Mouse (Mus musculus) neural tube, embryonic 15.5 days (tissue): Measurements from ENCODE around the gene Olfr183. TPM values are rescaled to one million over a fixed set of nuclear protein-coding genes. Genes with fewer than 3 reads are reported as not detected.
"Not testable (repeated sequence)": the region's sequence is repeated elsewhere in the genome, so short reads cannot be mapped to it uniquely, and the experiment has no call there.

Experiments
- ATAC-seq: fragments of 200-750 bp; cut with Nextera tagmentation; 2 replicates; pipeline ENCODE4 v1.8.0; 2017; ENCODE audit warnings: mild to moderate bottlenecking, moderate TSS enrichment, moderate library complexity; ENCODE audit not compliant: low FRiP score
- H3K27ac ChIP-seq: fragments of 300-500 bp; sonication (generic); replicated peaks from 2 replicates; pipeline ENCODE4 v1.5.1; 2015; ENCODE audit warnings: mild to moderate bottlenecking, inconsistent platforms
- H3K27me3 ChIP-seq: fragments of 300-500 bp; sonication (generic); replicated peaks from 2 replicates; pipeline ENCODE4 v1.6.1; 2015; ENCODE audit warnings: inconsistent platforms
- H3K36me3 ChIP-seq: fragments of 300-500 bp; sonication (generic); 2 replicates; pipeline ENCODE4 v1.6.1; 2015; ENCODE audit warnings: inconsistent platforms
- H3K4me1 ChIP-seq: fragments of 300-500 bp; sonication (generic); 2 replicates; pipeline ENCODE4 v1.6.1; 2015; ENCODE audit warnings: inconsistent platforms
- H3K4me2 ChIP-seq: fragments of 300-500 bp; sonication (generic); 2 replicates; pipeline ENCODE4 v1.6.1; 2015; ENCODE audit warnings: inconsistent platforms, mild to moderate bottlenecking, moderate library complexity
- H3K4me3 ChIP-seq: fragments of 300-500 bp; sonication (generic); replicated peaks from 2 replicates; pipeline ENCODE4 v1.5.1; 2015; ENCODE audit warnings: mild to moderate bottlenecking, inconsistent platforms
- H3K9ac ChIP-seq: fragments of 300-500 bp; sonication (generic); replicated peaks from 2 replicates; pipeline ENCODE4 v1.6.1; 2015; ENCODE audit warnings: mild to moderate bottlenecking, inconsistent platforms
- H3K9me3 ChIP-seq: fragments of 300-500 bp; sonication (generic); replicated peaks from 2 replicates; pipeline ENCODE4 v1.6.1; 2016; ENCODE audit warnings: inconsistent platforms
- WGBS: fragments of 180-500 bp; shearing (Covaris S2); methylation state at CpG from one replicate; pipeline ENCODE4 v1.1.7; 2015; ENCODE audit warnings: mixed read lengths; 5-methylcytosine and 5-hydroxymethylcytosine counted together
- polyA plus RNA-seq: library from polyadenylated mRNA; unstranded; fragments of >200 nt; fragmentation: Nextera tagmentation; extraction: Ambion mirVana; gene quantifications from 2 replicates; pipeline ENCODE4 v1.2.1, GENCODE M21; 2015

Gene Olfr183
- polyA plus RNA-seq: not detected in 2 replicates

- Histone ChIP-seq H3K36me3 (no peaks in the 10 kb centered on the region), H3K9me3 (no peaks in the 10 kb centered on the region), H3K4me1 (no peaks in the 10 kb centered on the region), H3K4me3 (no peak within 1 kb of the TSS), H3K4me2 (no peak within 1 kb of the TSS), H3K9ac (no peak within 1 kb of the TSS), H3K27me3 (no peaks in the 10 kb centered on the region), H3K27ac (no peak within 1 kb of the TSS)
- ATAC-seq: no peak
- WGBS: 84% methylated on average over 2 of the region's 2 CpGs
Measured at GRCm38 (mm10) chr16:58995057-58995456, at the start of gene Olfr183. Gene Olfr183 (plus strand): TSS chr16:58995357.

- no peak overlapping the region for H3K27ac ChIP-seq
- no peaks in the 10 kb centered on the region for H3K4me1 ChIP-seq
- H3K27me3 ChIP-seq: no peaks in the 10 kb centered on the region
- no peaks in the 10 kb centered on the region for H3K36me3 ChIP-seq
- no peaks in the 10 kb centered on the region for H3K9me3 ChIP-seq
- no peak overlapping the region for H3K4me3 ChIP-seq
- no peak overlapping the region for H3K4me2 ChIP-seq
- ATAC-seq: no peak
- H3K9ac ChIP-seq: no peak overlapping the region
Measured at GRCm38 (mm10) chr16:59007146-59007545, 12.0 kb downstream of the Olfr183 start.

GRCm38 (mm10) chr16:59013357-59014018 lies 18.3 kb downstream of the Olfr183 start:
- Histone ChIP-seq H3K4me2 (no peak overlapping the region), H3K36me3 (no peaks in the 10 kb centered on the region), H3K9ac (no peak overlapping the region), H3K9me3 (no peaks in the 10 kb centered on the region), H3K4me1 (no peaks in the 10 kb centered on the region), H3K27ac (no peak overlapping the region), H3K4me3 (no peak overlapping the region), H3K27me3 (no peaks in the 10 kb centered on the region)
- no peak for ATAC-seq
- 71% methylated on average over 2 of the region's 2 CpGs for WGBS

- no peak within 1 kb of the TSS for H3K4me2 ChIP-seq
- no peaks in the 10 kb centered on the region for H3K36me3 ChIP-seq
- H3K4me3 ChIP-seq: no peak within 1 kb of the TSS
- H3K9me3 ChIP-seq: no peaks in the 10 kb centered on the region
- no peak within 1 kb of the TSS for H3K9ac ChIP-seq
- WGBS: 92% methylated on average over 4 of the region's 4 CpGs
- no peak for ATAC-seq
- H3K27me3 ChIP-seq: no peaks in the 10 kb centered on the region
- no peaks in the 10 kb centered on the region for H3K4me1 ChIP-seq
- H3K27ac ChIP-seq: no peak within 1 kb of the TSS
Measured at GRCm38 (mm10) chr16:59030191-59030590, 35.0 kb downstream of the Olfr183 start, which contains the start of gene Olfr186. Gene Olfr186 (minus strand): TSS chr16:59030291.

- Histone ChIP-seq H3K4me3 (no peak within 1 kb of the TSS), H3K36me3 (no peaks in the 10 kb centered on the region), H3K9me3 (no peaks in the 10 kb centered on the region), H3K27ac (no peak within 1 kb of the TSS), H3K9ac (no peak within 1 kb of the TSS), H3K4me1 (no peaks in the 10 kb centered on the region), H3K4me2 (no peak within 1 kb of the TSS), H3K27me3 (no peaks in the 10 kb centered on the region)
- ATAC-seq: no peak
- WGBS: 87% methylated on average over 7 of the region's 7 CpGs
Measured at GRCm38 (mm10) chr16:59039710-59040109, 44.6 kb downstream of the Olfr183 start, which contains the start of gene Olfr187. Gene Olfr187 (minus strand): TSS chr16:59039767.

GRCm38 (mm10) chr16:59045835-59046234 lies 50.7 kb downstream of the Olfr183 start:
- ATAC-seq: no peak
- no peak overlapping the region for H3K9ac ChIP-seq
- no peaks in the 10 kb centered on the region for H3K9me3 ChIP-seq
- H3K36me3 ChIP-seq: no peaks in the 10 kb centered on the region
- no peaks in the 10 kb centered on the region for H3K27me3 ChIP-seq
- H3K4me2 ChIP-seq: no peak overlapping the region
- 88% methylated on average over 3 of the region's 3 CpGs for WGBS
- H3K4me3 ChIP-seq: no peak overlapping the region
- H3K4me1 ChIP-seq: no peaks in the 10 kb centered on the region
- no peak overlapping the region for H3K27ac ChIP-seq

GRCm38 (mm10) chr16:59047579-59047978 lies 52.4 kb downstream of the Olfr183 start:
- no peak overlapping the region for H3K4me3 ChIP-seq
- H3K9ac ChIP-seq: no peak overlapping the region
- no peak overlapping the region for H3K27ac ChIP-seq
- no peaks in the 10 kb centered on the region for H3K4me1 ChIP-seq
- H3K27me3 ChIP-seq: no peaks in the 10 kb centered on the region
- H3K9me3 ChIP-seq: no peaks in the 10 kb centered on the region
- WGBS: 67% methylated on average over 4 of the region's 4 CpGs
- H3K4me2 ChIP-seq: no peak overlapping the region
- ATAC-seq: no peak
- H3K36me3 ChIP-seq: no peaks in the 10 kb centered on the region

GRCm38 (mm10) chr16:59048860-59049259 lies 53.7 kb downstream of the Olfr183 start:
- Histone ChIP-seq H3K27me3 (no peaks in the 10 kb centered on the region), H3K9me3 (no peaks in the 10 kb centered on the region), H3K27ac (no peak overlapping the region), H3K4me3 (no peak overlapping the region), H3K36me3 (no peaks in the 10 kb centered on the region), H3K4me2 (no peak overlapping the region), H3K4me1 (no peaks in the 10 kb centered on the region), H3K9ac (no peak overlapping the region)
- no peak for ATAC-seq
- 85% methylated on average over 1 of the region's 1 CpGs for WGBS

- H3K27me3 ChIP-seq, H3K4me2 ChIP-seq, H3K9me3 ChIP-seq, H3K27ac ChIP-seq, H3K36me3 ChIP-seq, H3K4me1 ChIP-seq, ATAC-seq, H3K4me3 ChIP-seq, H3K9ac ChIP-seq: not testable (repeated sequence)
- WGBS: 97% methylated on average over 2 of the region's 2 CpGs
Measured at GRCm38 (mm10) chr16:59049286-59049685, 54.1 kb downstream of the Olfr183 start.

Other genes with a start within 250 kb of the Olfr183 start
- not detected in 2 replicates for gene Olfr172, start 232.2 kb upstream of the Olfr183 start, polyA plus RNA-seq
- gene Olfr173, start 195.1 kb upstream of the Olfr183 start, polyA plus RNA-seq: not detected in 2 replicates
- gene Olfr175-ps1, start 168.6 kb upstream of the Olfr183 start, polyA plus RNA-seq: not detected in 2 replicates
- not detected in 2 replicates for gene Olfr177, start 120.6 kb upstream of the Olfr183 start, polyA plus RNA-seq
- gene Olfr178, start 103.3 kb upstream of the Olfr183 start, polyA plus RNA-seq: not detected in 2 replicates
- not detected in 2 replicates for gene Olfr181, start 66.6 kb upstream of the Olfr183 start, polyA plus RNA-seq
- gene Olfr180, start 66.0 kb upstream of the Olfr183 start, polyA plus RNA-seq: not detected in 2 replicates
- gene Olfr186, start 34.9 kb downstream of the Olfr183 start, polyA plus RNA-seq: not detected in 2 replicates
- gene Olfr187, start 44.4 kb downstream of the Olfr183 start, polyA plus RNA-seq: not detected in 2 replicates
- gene Olfr190, start 82.6 kb downstream of the Olfr183 start, polyA plus RNA-seq: not detected in 2 replicates
- gene Olfr191, start 94.5 kb downstream of the Olfr183 start, polyA plus RNA-seq: not detected in 2 replicates
- gene Olfr193, start 116.5 kb downstream of the Olfr183 start, polyA plus RNA-seq: not detected in 2 replicates
- not detected in 2 replicates for gene Olfr194, start 125.7 kb downstream of the Olfr183 start, polyA plus RNA-seq
- not detected in 2 replicates for gene Olfr195, start 151.7 kb downstream of the Olfr183 start, polyA plus RNA-seq
- not detected in 2 replicates for gene Olfr196, start 175.1 kb downstream of the Olfr183 start, polyA plus RNA-seq
- gene Olfr198, start 208.2 kb downstream of the Olfr183 start, polyA plus RNA-seq: not detected in 2 replicates
- not detected in 2 replicates for gene Olfr199, start 224.4 kb downstream of the Olfr183 start, polyA plus RNA-seq